Mouse (Mus musculus) G1E (cell line): ENCODE results near the gene Diaph3.

Experiments used
- CTCF ChIP-seq: IDR thresholded peaks from 2 replicates; pipeline ENCODE4 v1.5.1; 2012; ENCODE audit warnings: low read depth, low read length, inconsistent platforms, mixed read lengths
- GATA1 ChIP-seq: IDR thresholded peaks from 2 replicates; pipeline ENCODE4 v1.6.1; 2012; ENCODE audit warnings: borderline replicate concordance, low read length, inconsistent platforms, mixed read lengths
- GATA2 ChIP-seq: IDR thresholded peaks from 2 replicates; pipeline ENCODE4 v1.6.1; 2012; ENCODE audit warnings: low read depth, low read length, inconsistent platforms, borderline replicate concordance
- TAL1 ChIP-seq: conservative IDR thresholded peaks from 2 replicates; pipeline ENCODE4 v1.6.1; 2012; ENCODE audit warnings: low read depth, low read length, inconsistent platforms, mixed read lengths

GRCm38 (mm10) chr14:87171577-87171976 is 30.5 kb upstream of the Diaph3 start:
- no peak for TF ChIP-seq CTCF
- TF ChIP-seq GATA2, result no peak
- TF ChIP-seq GATA1, result no peak
- TF ChIP-seq TAL1, result no peak
